Mouse (Mus musculus): ENCODE measurements around the gene Fbxl21.

Gene Fbxl21

DNA sequence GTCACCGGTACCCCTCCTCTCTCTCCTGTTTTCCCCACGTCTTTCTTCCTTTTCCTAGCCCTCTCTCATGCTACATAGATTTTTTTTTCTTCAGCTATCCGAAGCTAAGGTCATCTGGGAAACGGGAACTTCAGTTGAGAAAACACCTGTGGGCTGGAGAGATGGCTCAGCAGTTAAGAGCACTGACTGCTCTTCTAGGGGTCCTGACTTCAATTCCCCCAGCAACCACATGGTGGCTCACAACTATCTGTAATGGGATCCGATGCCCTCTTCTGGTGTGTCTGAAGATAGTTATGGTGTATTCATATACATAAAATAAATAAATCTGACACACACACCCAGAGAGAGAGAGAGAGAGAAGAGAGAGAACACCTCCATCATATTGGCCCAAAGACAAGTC, 13.3 kb downstream of the Fbxl21 start:
- DNase-seq, result no peak

GRCm38 (mm10) chr13:56537026-56537425, 14.8 kb downstream of the Fbxl21 start:
- no peak for DNase-seq

- DNase-seq, result peak; percentile 42
Observed at GRCm38 (mm10) chr13:56539846-56540245, 17.6 kb downstream of the Fbxl21 start.

- DNase-seq, result no peak
Observed at GRCm38 (mm10) chr13:56543805-56544204, 21.5 kb downstream of the Fbxl21 start.

DNA sequence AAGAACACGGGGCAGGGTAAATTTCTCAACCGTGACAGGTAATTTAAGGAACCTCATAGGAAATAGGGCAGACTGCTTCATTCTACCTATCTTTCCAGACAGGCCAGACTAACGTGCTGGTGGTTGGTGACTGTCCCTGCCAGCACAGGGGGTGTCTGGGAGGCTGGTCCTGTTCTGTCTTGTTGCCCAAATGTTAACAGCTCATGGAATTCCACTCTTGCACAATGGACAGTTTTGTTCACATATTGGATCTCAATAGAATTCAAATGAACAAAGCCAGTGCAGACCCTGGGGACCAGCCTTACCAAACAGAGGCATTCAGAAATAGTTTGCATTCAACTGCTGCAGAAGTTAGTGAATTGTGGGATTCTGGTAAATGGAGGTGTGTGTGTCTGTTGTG, 22.7 kb downstream of the Fbxl21 start:
- no peak for DNase-seq

GRCm38 (mm10) chr13:56548401-56548800, 26.1 kb downstream of the Fbxl21 start, which contains the start of gene Lect2:
Lect2 (minus strand) TSS chr13:56548502.
- no peak for DNase-seq

GRCm38 (mm10) chr13:56549364-56549763, 27.1 kb downstream of the Fbxl21 start:
- DNase-seq, result peak; percentile 30

DNA sequence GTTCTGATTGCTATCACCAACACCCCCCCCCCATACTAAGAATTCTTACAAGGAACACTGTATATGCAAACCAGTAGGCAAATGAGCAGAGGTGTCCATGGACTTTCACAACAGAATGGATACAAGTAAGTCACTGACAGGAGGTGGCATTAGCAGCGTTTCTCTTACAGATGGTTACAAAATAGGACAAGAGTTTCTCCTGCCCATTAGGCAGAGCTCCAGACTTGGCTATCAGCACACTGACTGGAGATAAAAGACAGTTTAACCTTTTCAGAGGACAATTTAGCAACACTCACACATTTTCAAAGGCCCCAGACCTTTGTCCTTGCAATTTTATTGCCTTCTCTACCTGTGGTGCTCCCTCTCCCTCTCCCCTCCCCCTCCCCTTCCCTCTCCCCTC, 28.3 kb downstream of the Fbxl21 start:
- DNase-seq, result peak; percentile 16

- no peak for DNase-seq
Observed at GRCm38 (mm10) chr13:56551661-56552060, 29.4 kb downstream of the Fbxl21 start.

- DNase-seq, result no peak
Observed at GRCm38 (mm10) chr13:56553923-56554322, 31.7 kb downstream of the Fbxl21 start.

DNA sequence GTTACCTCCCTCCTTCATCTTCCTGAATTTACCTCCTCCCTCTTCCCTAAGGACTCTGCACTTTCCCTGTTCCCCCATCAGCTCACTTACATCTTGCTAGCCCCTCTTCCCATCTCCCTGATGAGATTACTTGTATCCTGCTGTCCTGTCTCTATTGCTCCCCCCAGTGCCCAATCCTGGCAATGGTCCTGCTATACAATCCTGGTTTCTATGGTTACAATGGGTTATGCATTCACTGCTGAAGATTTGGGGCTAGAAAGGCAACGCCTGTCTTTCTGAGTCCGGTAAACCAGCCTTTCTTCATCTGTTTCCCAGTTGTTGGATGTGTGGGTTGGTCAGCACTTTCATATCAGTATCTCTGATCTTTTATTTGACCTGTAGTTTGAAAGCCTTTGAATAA, 32.1 kb downstream of the Fbxl21 start:
- DNase-seq, result peak; percentile 19

GRCm38 (mm10) chr13:56555957-56556356, 33.7 kb downstream of the Fbxl21 start:
- DNase-seq, result peak; percentile 56

DNA sequence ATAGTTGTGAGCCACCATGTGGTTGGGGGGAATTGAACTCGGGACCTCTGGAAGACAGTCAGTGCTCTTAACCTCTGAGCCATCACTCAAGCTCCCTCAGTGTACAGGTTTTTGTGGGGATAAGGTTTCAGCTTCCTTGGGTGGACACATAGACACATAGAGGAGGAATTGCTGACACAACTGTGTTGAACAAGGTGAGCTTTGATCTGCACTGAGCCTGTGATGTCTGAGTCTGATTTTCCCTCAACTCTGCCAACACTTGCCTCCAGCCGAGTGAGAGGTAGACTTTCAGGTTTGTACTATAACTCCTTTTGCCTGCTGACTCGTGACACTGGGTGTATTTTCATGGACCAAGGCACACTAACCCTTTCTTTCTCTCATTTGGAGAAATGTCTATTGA, 34.4 kb downstream of the Fbxl21 start:
- no peak for DNase-seq

GRCm38 (mm10) chr13:56558811-56559210, 36.5 kb downstream of the Fbxl21 start:
- DNase-seq, result no peak

DNA sequence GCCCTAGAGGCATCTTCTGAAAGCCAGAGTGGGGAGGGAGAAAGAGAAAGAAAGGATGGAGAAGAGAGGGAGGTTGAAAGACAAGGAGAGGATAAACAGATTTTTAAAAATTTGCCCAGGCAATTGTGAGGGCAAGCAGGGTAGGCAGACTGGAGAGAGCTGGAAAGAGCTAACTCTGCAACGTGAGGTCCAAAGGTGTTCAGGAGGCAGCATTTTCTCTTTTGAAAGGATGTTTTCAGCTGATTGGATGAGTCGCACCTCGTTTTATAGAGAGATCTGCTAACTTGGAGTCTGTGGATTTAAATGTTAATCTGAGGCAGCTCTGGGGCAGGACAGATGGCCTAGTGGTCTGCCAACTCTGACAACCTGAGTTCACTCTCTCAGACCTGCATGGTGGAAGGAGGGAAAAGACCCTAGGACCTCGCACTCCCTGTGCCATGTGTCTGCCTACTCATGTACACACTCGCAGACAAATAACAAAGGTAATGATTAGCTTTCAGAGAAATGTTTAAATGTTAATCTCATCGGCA, 37.6 kb downstream of the Fbxl21 start:
- DNase-seq, result no peak

- DNase-seq, result no peak
Observed at GRCm38 (mm10) chr13:56561129-56561528, 38.9 kb downstream of the Fbxl21 start.

- DNase-seq, result peak; percentile 72
Observed at GRCm38 (mm10) chr13:56563075-56563474, 40.8 kb downstream of the Fbxl21 start.

DNA sequence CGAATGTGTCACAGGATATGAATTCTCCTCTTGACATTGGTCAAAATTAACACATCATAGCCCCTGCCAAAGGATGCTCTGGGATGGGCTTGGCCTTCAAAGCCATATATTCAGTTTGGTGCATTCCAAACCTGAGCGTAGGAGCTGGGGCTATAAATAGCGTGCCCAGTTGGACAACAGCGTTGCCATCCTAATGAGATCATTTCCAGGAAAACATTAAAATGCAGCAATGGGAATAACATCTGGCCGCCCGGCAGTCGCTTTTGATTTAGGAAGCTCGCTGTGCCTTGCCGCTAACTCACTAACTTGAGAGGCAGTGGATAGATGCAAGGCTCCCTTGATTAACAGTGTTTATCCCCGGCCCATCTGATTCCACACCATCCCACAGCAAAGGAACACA, 44.1 kb downstream of the Fbxl21 start:
- no peak for DNase-seq

DNA sequence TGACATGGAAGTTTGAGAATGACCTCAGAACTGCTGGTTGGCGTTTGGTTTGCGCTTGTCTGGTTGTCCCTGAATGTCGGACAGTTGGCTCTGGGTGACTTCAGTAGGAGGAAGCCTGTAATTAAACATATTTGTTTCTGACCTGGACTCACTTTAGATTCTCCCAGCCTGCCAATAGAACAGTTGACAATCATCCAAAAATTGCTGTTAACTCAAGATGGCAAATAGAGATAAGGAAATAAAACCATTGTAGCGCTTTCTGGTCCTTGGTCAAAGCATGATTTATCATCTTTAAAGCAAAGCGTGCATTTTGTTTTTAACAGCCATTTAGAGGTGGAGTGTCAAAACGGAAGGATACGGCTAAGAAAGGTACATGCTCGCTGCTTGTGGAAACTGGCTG, 49.4 kb downstream of the Fbxl21 start:
- DNase-seq, result peak; percentile 12

- no peak for DNase-seq
Observed at GRCm38 (mm10) chr13:56575074-56575473, 52.8 kb downstream of the Fbxl21 start.

GRCm38 (mm10) chr13:56575701-56576321, 53.5 kb downstream of the Fbxl21 start:
- DNase-seq, result peak; percentile 91

DNA sequence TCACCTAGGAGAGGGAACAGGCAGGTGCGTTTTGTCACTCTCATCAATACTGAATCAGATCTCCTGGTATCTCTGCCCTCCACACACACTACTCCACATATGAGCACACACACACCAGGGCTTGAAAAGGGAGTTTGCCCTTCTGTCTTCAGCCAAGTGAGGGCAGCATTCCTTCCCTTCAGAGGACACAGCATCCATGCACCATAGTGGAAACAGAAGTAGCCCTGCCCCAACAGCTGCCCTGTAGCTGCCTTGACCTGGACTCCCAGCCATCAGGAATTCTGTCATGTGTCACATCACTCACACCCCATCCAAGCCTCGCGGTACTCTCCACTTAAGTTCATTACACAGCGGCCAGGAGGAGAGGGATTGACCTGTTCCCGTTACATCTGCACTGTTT, 55.8 kb downstream of the Fbxl21 start:
- no peak for DNase-seq

DNA sequence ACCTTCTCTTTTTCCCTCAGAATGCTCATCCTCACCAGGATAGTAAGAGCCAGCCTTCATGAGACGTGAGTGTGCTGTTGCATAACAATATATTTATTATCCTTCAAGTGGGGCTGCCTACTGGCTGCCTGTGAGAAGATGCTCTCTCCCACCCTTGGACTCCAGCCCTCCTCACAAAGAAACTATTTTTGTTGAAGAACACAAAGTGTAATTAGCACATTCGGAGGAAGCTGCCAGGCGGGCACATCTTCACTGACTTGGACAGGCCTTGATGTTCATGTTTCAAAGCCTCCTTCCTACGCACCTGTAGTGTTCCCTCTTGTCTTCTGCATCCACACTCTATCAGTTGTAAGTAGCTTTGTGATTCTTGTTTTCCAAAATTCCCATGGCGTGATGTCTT, 58.2 kb downstream of the Fbxl21 start:
- DNase-seq, result no peak

DNA sequence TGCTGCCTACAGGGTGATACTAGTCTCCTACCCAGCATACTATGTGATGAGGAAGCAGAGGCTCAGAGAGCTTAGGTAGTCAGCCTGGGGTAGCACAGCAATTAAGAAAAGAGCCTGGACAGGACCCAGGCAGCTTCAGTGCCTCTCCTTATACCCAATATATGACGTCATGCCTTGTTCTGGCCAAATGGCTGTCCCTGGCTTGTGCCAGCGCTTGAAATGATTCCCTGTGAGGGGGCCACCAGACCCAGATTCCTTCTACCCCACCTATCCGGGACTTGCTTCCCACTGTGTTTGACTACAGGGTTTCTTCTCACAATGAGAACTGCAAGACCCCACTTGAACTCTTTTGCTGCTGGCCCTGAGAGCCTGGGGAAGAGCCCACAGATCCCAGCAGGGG, 59.2 kb downstream of the Fbxl21 start:
- DNase-seq, result no peak

GRCm38 (mm10) chr13:56581961-56582434, 59.7 kb downstream of the Fbxl21 start:
- no peak for DNase-seq

Data from lung, postnatal 36 days (tissue).